Mouse (Mus musculus) midbrain, embryonic 10.5 days (tissue): ENCODE data around the gene Pxdn. TPM values are rescaled to one million over a fixed set of nuclear protein-coding genes. Genes with fewer than 3 reads are reported as not detected.

Experiments used
- DNase-seq: peaks from one replicate; pipeline ENCODE4 v3.0.0-alpha.2; 2017; ENCODE audit warnings: low spot score
- H3K27ac ChIP-seq: fragments of 300-500 bp; sonication (generic); replicated peaks from 2 replicates; pipeline ENCODE4 v1.5.1; 2016; ENCODE audit warnings: mild to moderate bottlenecking
- H3K27me3 ChIP-seq: fragments of 300-500 bp; sonication (generic); 2 replicates; pipeline ENCODE4 v1.6.1; 2016; ENCODE audit warnings: low read depth, mild to moderate bottlenecking; ENCODE audit not compliant: poor library complexity, severe bottlenecking
- H3K36me3 ChIP-seq: fragments of 300-500 bp; sonication (generic); 2 replicates; pipeline ENCODE4 v1.6.1; 2016; ENCODE audit warnings: mild to moderate bottlenecking, moderate library complexity
- H3K4me1 ChIP-seq: fragments of 300-500 bp; sonication (generic); 2 replicates; pipeline ENCODE4 v1.6.1; 2016
- H3K4me3 ChIP-seq: fragments of 300-500 bp; sonication (generic); 2 replicates; pipeline ENCODE4 v1.5.1; 2016; ENCODE audit warnings: mild to moderate bottlenecking, moderate library complexity
- H3K9me3 ChIP-seq: fragments of 300-500 bp; sonication (generic); replicated peaks from 2 replicates; pipeline ENCODE4 v1.6.1; 2016; ENCODE audit warnings: mild to moderate bottlenecking
- WGBS: fragments of 180-500 bp; shearing (Covaris S2); methylation state at CpG from one replicate; pipeline ENCODE4 v1.1.7; 2016; 5-methylcytosine and 5-hydroxymethylcytosine counted together
- polyA plus RNA-seq: library from polyadenylated mRNA; unstranded; fragments of >200 nt; fragmentation: Nextera tagmentation; extraction: Ambion mirVana; gene quantifications from 2 replicates; pipeline ENCODE4 v1.2.1, GENCODE M21; 2016

Gene Pxdn
- polyA plus RNA-seq: 72.5 and 84.4 TPM in 2 replicates

GRCm38 (mm10) chr12:29937308-29937707 is at the start of gene Pxdn:
Pxdn (plus strand) TSS chr12:29937608.
- H3K4me1 ChIP-seq: peaks cover 52% of the 10 kb centered on the region
- H3K27ac ChIP-seq: peak within 1 kb of the TSS; percentile 99
- peak within 1 kb of the TSS; percentile 95 for H3K4me3 ChIP-seq
- H3K27me3 ChIP-seq: peaks cover 18% of the 10 kb centered on the region
- peaks cover 18% of the 10 kb centered on the region for H3K36me3 ChIP-seq
- DNase-seq: no peak
- WGBS: 29% methylated on average over 8 of the region's 8 CpGs
- H3K9me3 ChIP-seq: no peaks in the 10 kb centered on the region

GRCm38 (mm10) chr12:29894669-29895068 is 42.7 kb upstream of the Pxdn start:
- Histone ChIP-seq H3K27ac (no peak overlapping the region), H3K27me3 (no peaks in the 10 kb centered on the region), H3K9me3 (no peaks in the 10 kb centered on the region), H3K4me1 (no peaks in the 10 kb centered on the region), H3K36me3 (no peaks in the 10 kb centered on the region), H3K4me3 (no peak overlapping the region)
- WGBS: 28% methylated on average over 3 of the region's 3 CpGs
- peak; percentile 49 for DNase-seq

GRCm38 (mm10) chr12:29897533-29898085 is 39.8 kb upstream of the Pxdn start:
- WGBS: 89% methylated on average over 3 of the region's 3 CpGs
- DNase-seq: no peak
- H3K27me3 ChIP-seq: no peaks in the 10 kb centered on the region
- no peaks in the 10 kb centered on the region for H3K9me3 ChIP-seq
- no peak overlapping the region for H3K27ac ChIP-seq
- H3K4me1 ChIP-seq: no peaks in the 10 kb centered on the region
- H3K4me3 ChIP-seq: no peak overlapping the region
- H3K36me3 ChIP-seq: no peaks in the 10 kb centered on the region

- Histone ChIP-seq H3K4me1 (no peaks in the 10 kb centered on the region), H3K4me3 (no peak overlapping the region), H3K36me3 (no peaks in the 10 kb centered on the region), H3K27me3 (no peaks in the 10 kb centered on the region), H3K27ac (no peak overlapping the region), H3K9me3 (no peaks in the 10 kb centered on the region)
- 82% methylated on average over 4 of the region's 4 CpGs for WGBS
- no peak for DNase-seq
Observed at GRCm38 (mm10) chr12:29904101-29904874, 33.1 kb upstream of the Pxdn start.

GRCm38 (mm10) chr12:29907056-29907455 is 30.4 kb upstream of the Pxdn start:
- no peaks in the 10 kb centered on the region for H3K27me3 ChIP-seq
- WGBS: 49% methylated on average over 2 of the region's 2 CpGs
- H3K4me1 ChIP-seq: no peaks in the 10 kb centered on the region
- peak; percentile 39 for DNase-seq
- no peak overlapping the region for H3K27ac ChIP-seq
- no peaks in the 10 kb centered on the region for H3K36me3 ChIP-seq
- no peaks in the 10 kb centered on the region for H3K9me3 ChIP-seq
- no peak overlapping the region for H3K4me3 ChIP-seq

GRCm38 (mm10) chr12:29916139-29916538 is 21.3 kb upstream of the Pxdn start:
- no peak for DNase-seq
- Histone ChIP-seq H3K27me3 (no peaks in the 10 kb centered on the region), H3K9me3 (no peaks in the 10 kb centered on the region), H3K4me3 (no peak overlapping the region), H3K27ac (no peak overlapping the region), H3K4me1 (no peaks in the 10 kb centered on the region), H3K36me3 (no peaks in the 10 kb centered on the region)
- 84% methylated on average over 3 of the region's 3 CpGs for WGBS

- DNase-seq: no peak
- WGBS: 86% methylated on average over 6 of the region's 6 CpGs
- no peaks in the 10 kb centered on the region for H3K36me3 ChIP-seq
- no peak overlapping the region for H3K27ac ChIP-seq
- H3K27me3 ChIP-seq: no peaks in the 10 kb centered on the region
- no peaks in the 10 kb centered on the region for H3K9me3 ChIP-seq
- H3K4me1 ChIP-seq: no peaks in the 10 kb centered on the region
- no peak overlapping the region for H3K4me3 ChIP-seq
Observed at GRCm38 (mm10) chr12:29916807-29917206, 20.6 kb upstream of the Pxdn start.

GRCm38 (mm10) chr12:29920298-29920697 is 17.1 kb upstream of the Pxdn start:
- no peak overlapping the region for H3K27ac ChIP-seq
- no peaks in the 10 kb centered on the region for H3K36me3 ChIP-seq
- 94% methylated on average over 7 of the region's 7 CpGs for WGBS
- H3K27me3 ChIP-seq: no peaks in the 10 kb centered on the region
- DNase-seq: no peak
- no peak overlapping the region for H3K4me3 ChIP-seq
- H3K9me3 ChIP-seq: no peaks in the 10 kb centered on the region
- no peaks in the 10 kb centered on the region for H3K4me1 ChIP-seq

- Histone ChIP-seq H3K4me3 (no peak overlapping the region), H3K9me3 (no peaks in the 10 kb centered on the region), H3K36me3 (no peaks in the 10 kb centered on the region), H3K27ac (no peak overlapping the region), H3K4me1 (no peaks in the 10 kb centered on the region), H3K27me3 (no peaks in the 10 kb centered on the region)
- no peak for DNase-seq
- 89% methylated on average over 11 of the region's 11 CpGs for WGBS
Observed at GRCm38 (mm10) chr12:29921481-29921880, 15.9 kb upstream of the Pxdn start.

- peaks cover 1% of the 10 kb centered on the region; the same call in 1 of the 2 replicates for H3K4me1 ChIP-seq
- H3K27ac ChIP-seq: 0 out of 2 replicates have a peak overlapping the region, but pooled peaks have one; percentile 1
- H3K9me3 ChIP-seq: no peaks in the 10 kb centered on the region
- DNase-seq: peak; percentile 41
- H3K4me3 ChIP-seq: no peak overlapping the region
- H3K36me3 ChIP-seq: no peaks in the 10 kb centered on the region
- H3K27me3 ChIP-seq: no peaks in the 10 kb centered on the region
- 36% methylated on average over 3 of the region's 3 CpGs for WGBS
Observed at GRCm38 (mm10) chr12:29926896-29927295, 10.5 kb upstream of the Pxdn start.

- no peak overlapping the region for H3K4me3 ChIP-seq
- WGBS: 75% methylated on average over 1 of the region's 1 CpGs
- H3K27ac ChIP-seq: no peak overlapping the region
- H3K36me3 ChIP-seq: no peaks in the 10 kb centered on the region
- H3K4me1 ChIP-seq: peaks cover 12% of the 10 kb centered on the region
- H3K27me3 ChIP-seq: 0 out of 2 replicates have a peak, but pooled peaks cover under 1% of the 10 kb centered on the region
- H3K9me3 ChIP-seq: no peaks in the 10 kb centered on the region
- DNase-seq: no peak
Observed at GRCm38 (mm10) chr12:29930591-29930990, 6.8 kb upstream of the Pxdn start.

- Histone ChIP-seq H3K36me3 (no peaks in the 10 kb centered on the region), H3K27me3 (peaks cover 18% of the 10 kb centered on the region), H3K4me1 (peaks cover 26% of the 10 kb centered on the region), H3K9me3 (no peaks in the 10 kb centered on the region), H3K4me3 (no peak overlapping the region), H3K27ac (no peak overlapping the region)
- 91% methylated on average over 1 of the region's 1 CpGs for WGBS
- no peak for DNase-seq
Observed at GRCm38 (mm10) chr12:29932951-29933350, 4.5 kb upstream of the Pxdn start.

- Histone ChIP-seq H3K4me3 (no peak overlapping the region), H3K36me3 (no peaks in the 10 kb centered on the region), H3K4me1 (peaks cover 27% of the 10 kb centered on the region), H3K27ac (no peak overlapping the region), H3K27me3 (peaks cover 18% of the 10 kb centered on the region), H3K9me3 (no peaks in the 10 kb centered on the region)
- 73% methylated on average over 2 of the region's 2 CpGs for WGBS
- DNase-seq: no peak
Observed at GRCm38 (mm10) chr12:29933501-29933900, 3.9 kb upstream of the Pxdn start.
